Mouse (Mus musculus): Measurements from ENCODE around the gene Nckap5.

GRCm38 (mm10) chr1:126132316-126132715 lies 698.3 kb downstream of the Nckap5 start:
- no peak for TF ChIP-seq CTCF (IDR thresholded peaks at IDR 0.05; ENCODE audit: insufficient read depth, low read length)
- no peak for TF ChIP-seq POLR2A (IDR thresholded peaks at IDR 0.05; ENCODE audit: borderline replicate concordance, extremely low read depth, low read depth, low read length)
